Mouse (Mus musculus) liver, postnatal 0 days (tissue): Measurements from ENCODE around the gene Omd. TPM values are rescaled to one million over a fixed set of nuclear protein-coding genes. Genes with fewer than 3 reads are reported as not detected.
"Not testable (repeated sequence)": the region's sequence is repeated elsewhere in the genome, so short reads cannot be mapped to it uniquely, and the experiment has no call there.

Experiments used
- ATAC-seq: fragments of 200-750 bp; cut with Nextera tagmentation; 2 replicates; pipeline ENCODE4 v1.8.0; 2017; ENCODE audit warnings: mild to moderate bottlenecking, moderate library complexity
- DNase-seq: peaks from one replicate; pipeline ENCODE4 v3.0.0-alpha.2; 2016
- H3K27ac ChIP-seq: fragments of 300-500 bp; sonication (generic); 2 replicates; pipeline ENCODE4 v1.5.1; 2014; ENCODE audit warnings: antibody characterized with exemption, moderate library complexity, mild to moderate bottlenecking, low read depth
- H3K27me3 ChIP-seq: fragments of 300-500 bp; sonication (generic); 2 replicates; pipeline ENCODE4 v1.6.1; 2014; ENCODE audit warnings: low read length, control low read depth, mixed read lengths; ENCODE audit not compliant: insufficient read depth
- H3K36me3 ChIP-seq: fragments of 300-500 bp; sonication (generic); replicated peaks from 2 replicates; pipeline ENCODE4 v1.6.1; 2014; ENCODE audit warnings: mild to moderate bottlenecking, control low read depth, low read length, moderate library complexity, mixed read lengths; ENCODE audit not compliant: insufficient read depth
- H3K4me1 ChIP-seq: fragments of 300-500 bp; sonication (generic); 2 replicates; pipeline ENCODE4 v1.6.1; 2014; ENCODE audit warnings: antibody characterized with exemption, mild to moderate bottlenecking, control low read depth; ENCODE audit not compliant: insufficient read depth
- H3K4me2 ChIP-seq: fragments of 300-500 bp; sonication (generic); 2 replicates; pipeline ENCODE4 v1.6.1; 2014; ENCODE audit warnings: low read depth, mild to moderate bottlenecking, low read length, moderate library complexity, mixed read lengths
- H3K4me3 ChIP-seq: fragments of 300-500 bp; sonication (generic); 2 replicates; pipeline ENCODE4 v1.5.1; 2014; ENCODE audit warnings: low read depth, low read length
- H3K9ac ChIP-seq: fragments of 300-500 bp; sonication (generic); replicated peaks from 2 replicates; pipeline ENCODE4 v1.6.1; 2014; ENCODE audit warnings: mild to moderate bottlenecking, moderate library complexity
- H3K9me3 ChIP-seq: fragments of 300-500 bp; sonication (generic); 2 replicates; pipeline ENCODE4 v1.6.1; 2016; ENCODE audit warnings: mild to moderate bottlenecking, control low read depth, low read length, mixed read lengths
- CTCF ChIP-seq: sonication (generic); IDR thresholded peaks from 2 replicates; pipeline ENCODE4 v1.5.1; 2016; ENCODE audit warnings: antibody characterized with exemption, low read depth
- EP300 ChIP-seq: IDR thresholded peaks from 2 replicates; pipeline ENCODE4 v1.6.1; 2016; ENCODE audit warnings: antibody characterized with exemption, low read depth, mild to moderate bottlenecking
- WGBS: fragments of 180-500 bp; shearing (Covaris S2); extraction: QIAGEN DNeasy Blood & Tissue Kit; methylation state at CpG from one replicate; pipeline ENCODE4 v1.1.7; 2014; ENCODE audit not compliant: insufficient replicate concordance; 5-methylcytosine and 5-hydroxymethylcytosine counted together
- polyA plus RNA-seq: library from polyadenylated mRNA; unstranded; fragments of >200 nt; fragmentation: Nextera tagmentation; extraction: Ambion mirVana; gene quantifications from 2 replicates; pipeline ENCODE4 v1.2.1, GENCODE M21; 2015

The Omd gene
- polyA plus RNA-seq, 1 experiment from 2014 or later = 0.21 TPM

DNA sequence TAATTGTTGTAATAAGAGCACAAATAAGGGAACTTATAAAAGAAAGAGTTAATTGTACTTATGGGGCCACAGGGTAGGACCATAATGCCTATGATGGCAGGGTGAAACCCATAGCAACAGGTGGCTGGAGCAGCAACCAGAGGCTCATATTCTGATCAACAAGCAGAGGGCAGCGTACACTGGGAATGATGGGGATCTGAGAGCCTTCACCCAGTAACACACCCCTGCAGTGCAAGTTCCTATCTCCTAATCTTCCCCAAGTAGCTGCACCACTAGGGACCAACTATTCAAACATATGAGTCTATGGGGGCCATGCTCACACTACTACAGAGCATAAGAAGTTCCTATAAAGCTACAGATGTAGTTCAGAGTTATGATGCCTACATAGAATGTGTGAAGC lies 17.9 kb upstream of the Omd start:
- DNase-seq (no peak), ATAC-seq (no peak)
- no peak overlapping the region for H3K4me3 ChIP-seq
- no peaks in the 10 kb centered on the region for H3K36me3 ChIP-seq
- H3K9me3 ChIP-seq = no peaks in the 10 kb centered on the region
- H3K9ac ChIP-seq = no peak overlapping the region
- no peak overlapping the region for H3K4me2 ChIP-seq
- 88% methylated on average over 1 of the region's 1 CpGs for WGBS
- H3K4me1 ChIP-seq = no peaks in the 10 kb centered on the region
- H3K27ac ChIP-seq = no peak overlapping the region
- TF ChIP-seq EP300 = no peak
- no peak for TF ChIP-seq CTCF
- H3K27me3 ChIP-seq = no peaks in the 10 kb centered on the region

DNA sequence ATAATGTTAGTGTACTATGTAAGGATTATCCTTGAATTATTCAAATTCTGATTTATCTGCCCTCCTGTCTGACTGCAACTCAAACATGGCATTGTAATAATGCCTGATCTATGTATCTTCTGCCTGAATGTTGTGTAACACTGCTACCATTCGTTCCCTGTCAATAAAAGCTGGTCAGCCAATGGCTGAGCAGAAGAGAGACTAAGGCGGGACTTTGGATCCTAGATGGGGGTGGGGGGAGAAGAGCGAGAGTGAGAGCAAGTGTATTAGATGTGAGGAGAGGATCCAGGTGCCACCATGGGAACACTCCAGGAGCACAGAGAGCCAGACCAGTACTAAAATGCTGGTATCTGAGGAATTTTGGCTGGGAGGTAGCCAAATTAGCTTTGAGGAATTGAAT lies 11.9 kb upstream of the Omd start:
- WGBS = 62% methylated on average over 3 of the region's 3 CpGs
- no peaks in the 10 kb centered on the region for H3K9me3 ChIP-seq
- H3K9ac ChIP-seq = no peak overlapping the region
- H3K36me3 ChIP-seq = no peaks in the 10 kb centered on the region
- DNase-seq = no peak
- H3K4me2 ChIP-seq = no peak overlapping the region
- no peak for ATAC-seq
- no peak overlapping the region for H3K27ac ChIP-seq
- H3K4me3 ChIP-seq = no peak overlapping the region
- TF ChIP-seq CTCF = no peak
- TF ChIP-seq EP300 = no peak
- H3K4me1 ChIP-seq = no peaks in the 10 kb centered on the region
- no peaks in the 10 kb centered on the region for H3K27me3 ChIP-seq

DNA sequence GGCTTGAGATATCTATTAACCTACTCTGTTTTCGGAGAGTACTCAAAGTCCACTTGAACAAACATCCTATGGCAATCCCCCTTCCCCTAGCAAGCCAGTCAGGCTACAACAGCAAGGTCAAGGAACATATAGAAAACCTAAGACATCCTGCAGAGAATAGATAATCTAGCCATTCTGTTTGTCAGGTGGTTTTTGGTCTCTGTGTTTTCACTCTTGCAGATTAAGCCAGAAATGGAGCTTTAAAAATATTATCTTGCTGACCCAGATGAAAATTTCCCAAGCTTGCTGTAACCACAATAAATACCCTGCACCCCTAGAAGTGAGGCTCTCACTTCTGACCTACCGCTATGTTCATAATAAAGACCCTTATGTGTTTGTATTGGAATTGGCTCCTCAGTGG lies 10.8 kb upstream of the Omd start:
- H3K4me3 ChIP-seq = no peak overlapping the region
- WGBS = 46% methylated on average over 2 of the region's 2 CpGs
- no peak for DNase-seq
- no peaks in the 10 kb centered on the region for H3K4me1 ChIP-seq
- H3K4me2 ChIP-seq = no peak overlapping the region
- TF ChIP-seq CTCF (no peak), EP300 (peak; percentile 95)
- no peaks in the 10 kb centered on the region for H3K9me3 ChIP-seq
- ATAC-seq = peak; percentile 73
- H3K27me3 ChIP-seq = no peaks in the 10 kb centered on the region
- no peaks in the 10 kb centered on the region for H3K36me3 ChIP-seq
- no peak overlapping the region for H3K27ac ChIP-seq
- no peak overlapping the region for H3K9ac ChIP-seq

DNA sequence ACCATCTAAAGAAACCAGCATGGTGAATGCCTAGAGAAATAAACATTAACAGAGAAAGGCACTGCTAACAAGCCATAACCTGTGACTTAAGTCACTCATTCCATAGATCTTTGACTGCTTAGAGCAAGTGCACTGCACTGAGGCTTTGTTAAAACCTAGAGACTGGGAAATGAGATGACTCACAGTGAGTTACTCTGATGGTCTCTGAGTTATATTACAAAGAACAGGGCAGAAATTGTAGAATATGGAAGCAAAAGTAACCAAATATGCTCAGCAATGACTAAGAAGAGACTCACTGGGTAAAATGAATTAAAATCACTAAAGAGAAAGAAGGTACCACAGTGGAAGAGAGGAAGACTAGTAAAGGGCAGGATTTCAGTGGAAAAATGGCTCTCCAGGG lies 1.6 kb downstream of the Omd start:
- Histone ChIP-seq H3K4me3 (no peak overlapping the region), H3K9ac (no peak overlapping the region), H3K36me3 (no peaks in the 10 kb centered on the region), H3K27me3 (no peaks in the 10 kb centered on the region), H3K4me2 (no peak overlapping the region), H3K27ac (no peak overlapping the region), H3K4me1 (no peaks in the 10 kb centered on the region), H3K9me3 (no peaks in the 10 kb centered on the region)
- no peak for TF ChIP-seq CTCF
- TF ChIP-seq EP300 = no peak
- DNase-seq (no peak), ATAC-seq (no peak)

DNA sequence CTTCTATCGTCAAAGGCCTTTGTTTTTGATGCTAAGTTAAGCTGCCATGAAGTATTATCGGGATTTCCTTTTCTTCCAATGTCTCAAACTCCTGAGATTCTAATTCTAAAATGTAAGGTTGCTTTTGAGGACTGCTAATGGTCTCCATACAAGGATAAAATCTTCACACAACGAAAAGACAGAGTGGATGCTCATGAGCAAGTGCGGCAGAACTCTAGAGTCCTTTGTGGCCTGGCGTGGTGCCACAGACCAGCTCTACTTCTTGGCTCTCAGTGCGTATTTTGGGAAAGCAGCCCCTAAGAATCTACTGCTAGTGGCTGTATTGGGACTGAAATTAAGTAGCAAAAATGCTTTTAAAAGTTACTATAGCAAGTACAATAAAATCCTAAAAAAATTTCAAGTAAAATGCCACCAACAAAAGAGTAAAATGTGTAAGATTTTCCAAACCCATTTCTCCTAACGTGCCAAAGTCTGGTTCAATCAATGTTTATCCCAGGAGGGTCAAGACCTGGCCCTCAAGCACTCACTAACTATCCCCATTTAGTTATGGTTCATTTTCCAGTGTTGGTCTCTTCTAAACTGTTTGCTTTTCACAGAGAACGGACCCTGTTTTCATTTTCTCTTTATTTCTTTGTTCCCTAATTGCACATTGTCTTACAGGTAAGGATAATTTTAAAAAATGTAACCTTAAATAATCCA lies 2.2 kb downstream of the Omd start:
- no peak overlapping the region for H3K27ac ChIP-seq
- H3K27me3 ChIP-seq = no peaks in the 10 kb centered on the region
- no peak overlapping the region for H3K9ac ChIP-seq
- H3K4me1 ChIP-seq = no peaks in the 10 kb centered on the region
- no peak for TF ChIP-seq EP300
- no peak for TF ChIP-seq CTCF
- DNase-seq (no peak), ATAC-seq (no peak)
- WGBS = 77% methylated on average over 8 of the region's 8 CpGs
- no peaks in the 10 kb centered on the region for H3K36me3 ChIP-seq
- H3K4me3 ChIP-seq = no peak overlapping the region
- H3K4me2 ChIP-seq = no peak overlapping the region
- H3K9me3 ChIP-seq = no peaks in the 10 kb centered on the region

DNA sequence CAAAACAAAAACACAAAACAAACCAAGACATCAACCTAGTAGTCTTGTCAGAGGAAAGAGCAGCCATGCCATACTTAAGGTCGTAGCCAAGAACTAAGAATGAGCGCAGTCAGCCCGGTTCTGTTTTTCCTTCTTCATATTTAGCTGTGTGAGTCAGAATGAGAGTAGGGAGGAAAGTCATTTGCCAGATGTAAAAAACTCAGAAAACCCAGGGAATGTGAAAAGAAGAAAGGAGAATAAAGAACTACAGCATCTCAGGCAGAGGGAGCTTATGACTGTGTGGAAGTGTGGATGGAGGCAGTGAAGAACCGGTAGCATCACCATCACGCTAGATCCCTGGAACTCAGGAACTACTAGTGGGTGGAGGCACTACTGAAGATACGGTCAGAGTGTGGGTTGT lies 3.8 kb downstream of the Omd start:
- Histone ChIP-seq H3K4me3 (no peak overlapping the region), H3K9ac (no peak overlapping the region), H3K27ac (no peak overlapping the region), H3K9me3 (no peaks in the 10 kb centered on the region), H3K4me2 (no peak overlapping the region), H3K36me3 (no peaks in the 10 kb centered on the region), H3K27me3 (no peaks in the 10 kb centered on the region), H3K4me1 (no peaks in the 10 kb centered on the region)
- TF ChIP-seq CTCF (no peak), EP300 (no peak)
- ATAC-seq (no peak), DNase-seq (no peak)
- WGBS = 91% methylated on average over 6 of the region's 6 CpGs

DNA sequence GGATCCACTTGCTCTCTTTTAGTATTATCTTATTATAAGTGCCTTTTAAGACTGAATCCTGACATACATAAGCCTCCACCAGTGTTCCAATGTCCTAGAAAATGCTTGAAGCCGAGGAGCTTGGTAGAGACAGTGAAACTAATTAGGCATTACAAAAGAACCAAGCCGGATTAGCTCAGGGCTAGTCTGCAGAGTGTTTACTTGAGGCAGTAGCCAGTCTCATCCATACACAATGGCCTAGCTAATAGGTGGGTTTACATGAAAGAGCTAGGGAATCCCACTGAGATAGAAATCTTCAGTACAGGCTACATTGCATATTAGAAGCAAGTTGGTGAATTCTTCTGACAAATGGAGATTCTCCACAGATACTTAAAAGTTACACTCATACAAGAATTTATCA lies 20.3 kb downstream of the Omd start:
- ATAC-seq, H3K27me3 ChIP-seq, H3K4me1 ChIP-seq, H3K9ac ChIP-seq, DNase-seq, H3K9me3 ChIP-seq, H3K27ac ChIP-seq, H3K4me2 ChIP-seq, H3K36me3 ChIP-seq, H3K4me3 ChIP-seq: not testable (repeated sequence)
- 91% methylated on average over 2 of the region's 2 CpGs for WGBS
